ENCODE assay signal across 33 mouse cellular contexts in genomic region chr5:38343101-38343500, GRCm38 (mm10). TPM values are rescaled to one million over a fixed set of nuclear protein-coding genes. Genes with fewer than 3 reads are reported as not detected.
DNase-seq lines count a peak whose midpoint lies in the region; ATAC-seq and TF ChIP-seq lines count a peak whose summit lies in the region.
"Had no signal": no experiment of that assay in that cellular context is flagged by ENCODE, and none has a peak within 500 bp of the region (broad histone marks: within the 10 kb centered on the region; RNA-seq: fewer than 3 reads in every experiment).

No protein-coding gene starts in this region.

- TF ChIP-seq POLR2A in testis, adult 2 months (IDR thresholded peaks at IDR 0.05; ENCODE audit: control insufficient read depth, low read depth, low read length): no peak
- TF ChIP-seq POLR2A in lung, adult 2 months (IDR thresholded peaks at IDR 0.05; ENCODE audit: borderline replicate concordance, extremely low read depth, low read depth, low read length): no peak

- H3K4me3 ChIP-seq in forebrain, embryonic 14.5 days (ENCODE audit: low read depth, low read length): no peak overlapping the region
- no peak overlapping the region for H3K4me3 ChIP-seq in forebrain, embryonic 16.5 days (replicated peaks; ENCODE audit: low read length)
- no peak overlapping the region for H3K4me3 ChIP-seq in midbrain, embryonic 11.5 days (ENCODE audit: low read depth, low read length)
- H3K4me3 ChIP-seq in midbrain, postnatal 0 days (ENCODE audit: low read depth, low read length): no peak overlapping the region
- peak overlapping the region; percentile 10 for H3K4me3 ChIP-seq in testis, adult 2 months (ENCODE audit: control insufficient read depth, low read depth, low read length)
- H3K4me3 ChIP-seq in lung, adult 2 months (replicated peaks; ENCODE audit: extremely low read depth, low read depth, low read length): no peak overlapping the region
- H3K4me3 ChIP-seq: embryonic facial prominence, embryonic 12.5 days; embryonic facial prominence, embryonic 15.5 days; forebrain, embryonic 15.5 days; heart, embryonic 12.5 days; heart, embryonic 15.5 days; hindbrain, embryonic 10.5 days; hindbrain, embryonic 13.5 days had no signal

- peak; percentile 13 for DNase-seq in forebrain, embryonic 14.5 days (ENCODE audit: low spot score)
- DNase-seq in midbrain, embryonic 11.5 days (ENCODE audit: low spot score, missing footprints): no peak
- no peak for DNase-seq in midbrain, postnatal 0 days (ENCODE audit: low spot score)
- no peak for DNase-seq in testis, postnatal 14 days (ENCODE audit: low spot score)
- no peak for DNase-seq in lung, adult 2 months
- DNase-seq: adrenal gland, postnatal 10 days; adrenal gland, postnatal 36 days; B cell, adult 2 months; cerebellum, adult 11 months; cerebellum, adult 2 months; cerebellum, adult 9-11 months; cerebellum, postnatal 25 days; gastrocnemius, postnatal 25 days; heart, adult 18-20 months; heart, postnatal 10 days; heart, postnatal 36 days had no signal

- WGBS in forebrain, embryonic 14.5 days: 32% methylated on average over 3 of the region's 3 CpGs
- WGBS in forebrain, embryonic 16.5 days: 40% methylated on average over 3 of the region's 3 CpGs
- WGBS in midbrain, embryonic 11.5 days: 63% methylated on average over 3 of the region's 3 CpGs
- 59% methylated on average over 3 of the region's 3 CpGs for WGBS in midbrain, postnatal 0 days
- 74% methylated on average over 3 of the region's 3 CpGs for WGBS in lung, adult 2 months

- no peak overlapping the region for H3K27ac ChIP-seq in forebrain, embryonic 14.5 days (ENCODE audit: low read depth, low read length)
- H3K27ac ChIP-seq in forebrain, embryonic 16.5 days (ENCODE audit: low read length): no peak overlapping the region
- no peak overlapping the region for H3K27ac ChIP-seq in midbrain, embryonic 11.5 days (ENCODE audit: low read depth, low read length)
- no peak overlapping the region for H3K27ac ChIP-seq in midbrain, postnatal 0 days (ENCODE audit: low read depth, low read length)
- H3K27ac ChIP-seq in testis, adult 2 months (ENCODE audit: control insufficient read depth, insufficient read depth, low read depth, low read length): no peak overlapping the region
- H3K27ac ChIP-seq: embryonic facial prominence, embryonic 12.5 days; embryonic facial prominence, embryonic 15.5 days; forebrain, embryonic 15.5 days; heart, embryonic 15.5 days; hindbrain, embryonic 10.5 days; hindbrain, embryonic 13.5 days had no signal

- H3K4me1 ChIP-seq in forebrain, embryonic 14.5 days (ENCODE audit: control insufficient read depth, insufficient read depth, low read length): no peaks in the 10 kb centered on the region
- no peaks in the 10 kb centered on the region for H3K4me1 ChIP-seq in forebrain, embryonic 16.5 days (replicated peaks; ENCODE audit: control insufficient read depth, insufficient read depth, low read length)
- peaks cover 5% of the 10 kb centered on the region for H3K4me1 ChIP-seq in midbrain, embryonic 11.5 days (ENCODE audit: control insufficient read depth, insufficient read depth, low read length)
- H3K4me1 ChIP-seq in midbrain, postnatal 0 days (ENCODE audit: insufficient read depth, low read length): no peaks in the 10 kb centered on the region
- H3K4me1 ChIP-seq in testis, adult 2 months (ENCODE audit: control insufficient read depth, insufficient read depth, low read length): no peaks in the 10 kb centered on the region
- H3K4me1 ChIP-seq in lung, adult 2 months (ENCODE audit: control insufficient read depth, insufficient read depth, low read length): no peaks in the 10 kb centered on the region
- H3K4me1 ChIP-seq: embryonic facial prominence, embryonic 12.5 days; embryonic facial prominence, embryonic 15.5 days; forebrain, embryonic 15.5 days; heart, embryonic 12.5 days; heart, embryonic 15.5 days had no signal

- no peak for ATAC-seq in forebrain, embryonic 14.5 days
- no peak for ATAC-seq in forebrain, embryonic 16.5 days
- peak; percentile 44; the same call in 1 of the 2 replicates for ATAC-seq in midbrain, embryonic 11.5 days (ENCODE audit: low FRiP score)
- ATAC-seq in midbrain, postnatal 0 days (ENCODE audit: low FRiP score): no peak
- ATAC-seq: forebrain, embryonic 15.5 days; Patski had no signal

- 0 out of 2 replicates have a peak, but pooled peaks cover 3% of the 10 kb centered on the region for H3K27me3 ChIP-seq in forebrain, embryonic 14.5 days (replicated peaks; ENCODE audit: control insufficient read depth, insufficient read depth, low read length)
- H3K27me3 ChIP-seq in forebrain, embryonic 16.5 days (replicated peaks; ENCODE audit: control insufficient read depth, insufficient read depth, low read length): no peaks in the 10 kb centered on the region
- no peaks in the 10 kb centered on the region for H3K27me3 ChIP-seq in midbrain, embryonic 11.5 days (ENCODE audit: control insufficient read depth, insufficient read depth, low read length)
- no peaks in the 10 kb centered on the region for H3K27me3 ChIP-seq in midbrain, postnatal 0 days (ENCODE audit: insufficient read depth, low read length)
- H3K27me3 ChIP-seq in testis, adult 2 months (ENCODE audit: control insufficient read depth, insufficient read depth, low read length): no peaks in the 10 kb centered on the region
- H3K27me3 ChIP-seq: embryonic facial prominence, embryonic 12.5 days; embryonic facial prominence, embryonic 15.5 days; forebrain, embryonic 15.5 days; heart, embryonic 15.5 days; hindbrain, embryonic 13.5 days had no signal

- H3K36me3 ChIP-seq in forebrain, embryonic 14.5 days (ENCODE audit: control insufficient read depth, insufficient read depth, low read length): no peaks in the 10 kb centered on the region
- no peaks in the 10 kb centered on the region for H3K36me3 ChIP-seq in forebrain, embryonic 16.5 days (ENCODE audit: control insufficient read depth, insufficient read depth)
- no peaks in the 10 kb centered on the region for H3K36me3 ChIP-seq in midbrain, embryonic 11.5 days (ENCODE audit: control insufficient read depth, insufficient read depth, low read length)
- H3K36me3 ChIP-seq in midbrain, postnatal 0 days (ENCODE audit: insufficient read depth, low read length): no peaks in the 10 kb centered on the region
- H3K36me3 ChIP-seq in testis, adult 2 months (ENCODE audit: control insufficient read depth, insufficient read depth, low read length): no peaks in the 10 kb centered on the region
- H3K36me3 ChIP-seq: embryonic facial prominence, embryonic 12.5 days; embryonic facial prominence, embryonic 15.5 days; forebrain, embryonic 15.5 days; G1E; heart, embryonic 12.5 days; heart, embryonic 15.5 days; hindbrain, embryonic 10.5 days; hindbrain, embryonic 13.5 days had no signal

- H3K9ac ChIP-seq in forebrain, embryonic 14.5 days (ENCODE audit: low read length): no peak overlapping the region
- H3K9ac ChIP-seq in forebrain, embryonic 16.5 days (replicated peaks; ENCODE audit: low read depth, low read length): no peak overlapping the region
- no peak overlapping the region for H3K9ac ChIP-seq in midbrain, embryonic 11.5 days (ENCODE audit: low read length)
- no peak overlapping the region for H3K9ac ChIP-seq in midbrain, postnatal 0 days (replicated peaks; ENCODE audit: low read length, poor library complexity, severe bottlenecking)
- H3K9ac ChIP-seq: embryonic facial prominence, embryonic 12.5 days; embryonic facial prominence, embryonic 15.5 days; forebrain, embryonic 15.5 days; heart, embryonic 12.5 days; heart, embryonic 15.5 days; hindbrain, embryonic 13.5 days had no signal

- no peaks in the 10 kb centered on the region for H3K9me3 ChIP-seq in forebrain, embryonic 14.5 days (replicated peaks; ENCODE audit: control insufficient read depth, low read length)
- no peaks in the 10 kb centered on the region for H3K9me3 ChIP-seq in forebrain, embryonic 16.5 days (ENCODE audit: control insufficient read depth, low read length)
- no peaks in the 10 kb centered on the region for H3K9me3 ChIP-seq in midbrain, embryonic 11.5 days (ENCODE audit: control insufficient read depth, low read length)
- no peaks in the 10 kb centered on the region for H3K9me3 ChIP-seq in midbrain, postnatal 0 days (ENCODE audit: low read length)
- H3K9me3 ChIP-seq: embryonic facial prominence, embryonic 12.5 days; embryonic facial prominence, embryonic 15.5 days; forebrain, embryonic 15.5 days; G1E; heart, embryonic 12.5 days; heart, embryonic 15.5 days; hindbrain, embryonic 10.5 days; hindbrain, embryonic 13.5 days had no signal

- no peak overlapping the region for H3K4me2 ChIP-seq in forebrain, embryonic 14.5 days (ENCODE audit: low read length)
- no peak overlapping the region for H3K4me2 ChIP-seq in forebrain, embryonic 16.5 days (ENCODE audit: low read length)
- H3K4me2 ChIP-seq in midbrain, embryonic 11.5 days: no peak overlapping the region
- H3K4me2 ChIP-seq in midbrain, postnatal 0 days (ENCODE audit: low read depth, low read length, poor library complexity, severe bottlenecking): no peak overlapping the region
- H3K4me2 ChIP-seq: embryonic facial prominence, embryonic 12.5 days; embryonic facial prominence, embryonic 15.5 days; forebrain, embryonic 15.5 days; heart, embryonic 12.5 days; heart, embryonic 15.5 days; hindbrain, embryonic 13.5 days had no signal

- no peak for TF ChIP-seq CTCF in midbrain, postnatal 0 days (IDR thresholded peaks at IDR 0.05)
- TF ChIP-seq CTCF in testis, adult 2 months (IDR thresholded peaks at IDR 0.05; ENCODE audit: control insufficient read depth, insufficient read depth, insufficient replicate concordance, low read depth, low read length): no peak
- TF ChIP-seq CTCF in lung, adult 2 months (IDR thresholded peaks at IDR 0.05; ENCODE audit: insufficient read depth, low read length): no peak

RNA-seq across cellular contexts. Expression of gene Drd5, which starts 23.9 kb away (rescaled TPM):
- 0.14 and 0.17 TPM in 2 replicates for polyA plus RNA-seq in forebrain, embryonic 14.5 days (2014; fragmentation: Nextera tagmentation; extraction: Ambion mirVana)
- polyA plus RNA-seq in forebrain, embryonic 16.5 days (2015; fragmentation: Nextera tagmentation; extraction: Ambion mirVana): 0.27 and 0.34 TPM in 2 replicates
- polyA plus RNA-seq in midbrain, embryonic 11.5 days (2014; fragmentation: Nextera tagmentation; extraction: Ambion mirVana): 0.11 TPM in 1 of 2 replicates, not detected in the other
- 1.7 and 3.1 TPM in 2 replicates for total RNA-seq in midbrain, postnatal 0 days (2014; rRNA removed)
- 2.0 and 2.2 TPM in 2 replicates for polyA plus RNA-seq in midbrain, postnatal 0 days (2015; fragmentation: Nextera tagmentation; extraction: Ambion mirVana)
- polyA plus RNA-seq in testis, adult 2 months (2012; rRNA removed): 0.04 TPM in 1 of 2 replicates, not detected in the other
- not detected in 2 replicates for polyA plus RNA-seq in lung, adult 2 months (2012; rRNA removed)
- total RNA-seq: adrenal gland, adult 18-20 months; adrenal gland, postnatal 10 days; adrenal gland, postnatal 36 days; CH12.LX; common myeloid progenitor, adult 5-6 weeks; gastrocnemius, adult 8-10 months; gastrocnemius, postnatal 25 days; heart, adult 18-20 months; heart, postnatal 10 days; heart, postnatal 36 days had no signal
- polyA plus RNA-seq: embryonic facial prominence, embryonic 15.5 days; G1E; gonadal fat pad, adult 2 months; heart, embryonic 12.5 days; heart, embryonic 15.5 days; hindbrain, embryonic 10.5 days; intestine, embryonic 14.5 days; Patski had no signal
